ENCODE assay signal across 17 mouse cellular contexts in genomic region chr6:22026761-22027594, GRCm38 (mm10). TPM values are rescaled to one million over a fixed set of nuclear protein-coding genes. Genes with fewer than 3 reads are reported as not detected.
DNase-seq lines count a peak whose midpoint lies in the region; ATAC-seq and TF ChIP-seq lines count a peak whose summit lies in the region.
"Had no signal": no experiment of that assay in that cellular context is flagged by ENCODE, and none has a peak within 500 bp of the region (broad histone marks: within the 10 kb centered on the region; RNA-seq: fewer than 3 reads in every experiment).

No protein-coding gene starts in this region.

- H3K4me2 ChIP-seq in heart, embryonic 12.5 days = no peak overlapping the region
- H3K4me2 ChIP-seq in liver, postnatal 0 days (ENCODE audit: low read depth, low read length) = peak overlapping the region; percentile 68
- H3K4me2 ChIP-seq in embryonic facial prominence, embryonic 14.5 days (ENCODE audit: low read depth, low read length) = peak overlapping the region; percentile 38
- H3K4me2 ChIP-seq in limb, embryonic 13.5 days (replicated peaks) = peak overlapping the region; percentile 35

- no peaks in the 10 kb centered on the region for H3K27me3 ChIP-seq in heart, adult 2 months (ENCODE audit: control insufficient read depth, insufficient read depth, low read length)
- H3K27me3 ChIP-seq in heart, embryonic 12.5 days (replicated peaks) = no peaks in the 10 kb centered on the region
- H3K27me3 ChIP-seq in liver, postnatal 0 days (ENCODE audit: insufficient read depth, low read length) = no peaks in the 10 kb centered on the region
- no peaks in the 10 kb centered on the region for H3K27me3 ChIP-seq in embryonic facial prominence, embryonic 14.5 days (replicated peaks; ENCODE audit: control insufficient read depth, insufficient read depth, low read length)
- H3K27me3 ChIP-seq in limb, embryonic 13.5 days = no peaks in the 10 kb centered on the region
- H3K27me3 ChIP-seq: midbrain, embryonic 13.5 days; stomach, embryonic 15.5 days had no signal

- 79% methylated on average over 9 of the region's 9 CpGs for WGBS in heart, adult 2 months
- 78% methylated on average over 9 of the region's 9 CpGs for WGBS in heart, embryonic 12.5 days
- WGBS in liver, postnatal 0 days (ENCODE audit: insufficient replicate concordance) = 65% methylated on average over 9 of the region's 9 CpGs
- 48% methylated on average over 9 of the region's 9 CpGs for WGBS in embryonic facial prominence, embryonic 14.5 days
- WGBS in limb, embryonic 13.5 days = 29% methylated on average over 9 of the region's 9 CpGs

- H3K36me3 ChIP-seq in heart, adult 2 months (ENCODE audit: control insufficient read depth, insufficient read depth, low read length) = peaks cover 4% of the 10 kb centered on the region
- no peaks in the 10 kb centered on the region for H3K36me3 ChIP-seq in heart, embryonic 12.5 days
- H3K36me3 ChIP-seq in liver, postnatal 0 days (replicated peaks; ENCODE audit: insufficient read depth, low read length) = no peaks in the 10 kb centered on the region
- no peaks in the 10 kb centered on the region for H3K36me3 ChIP-seq in embryonic facial prominence, embryonic 14.5 days (ENCODE audit: control insufficient read depth, insufficient read depth, low read length)
- no peaks in the 10 kb centered on the region for H3K36me3 ChIP-seq in limb, embryonic 13.5 days
- H3K36me3 ChIP-seq: midbrain, embryonic 13.5 days; stomach, embryonic 15.5 days had no signal

- TF ChIP-seq CTCF in heart, adult 2 months (IDR thresholded peaks at IDR 0.05) = no peak
- TF ChIP-seq CTCF in liver, postnatal 0 days (IDR thresholded peaks at IDR 0.05; ENCODE audit: low read depth) = no peak

- intact Hi-C loops in heart, adult 2 months (cut with DNase I) = no loop called here

- H3K4me3 ChIP-seq in heart, adult 2 months = no peak overlapping the region
- no peak overlapping the region for H3K4me3 ChIP-seq in heart, embryonic 12.5 days
- peak overlapping the region; percentile 39 for H3K4me3 ChIP-seq in liver, postnatal 0 days (ENCODE audit: low read depth, low read length)
- 0 out of 2 replicates have a peak overlapping the region, but pooled peaks have one; percentile 4 for H3K4me3 ChIP-seq in embryonic facial prominence, embryonic 14.5 days (ENCODE audit: low read depth, low read length)
- 0 out of 2 replicates have a peak overlapping the region, but pooled peaks have one; percentile 7 for H3K4me3 ChIP-seq in limb, embryonic 13.5 days
- H3K4me3 ChIP-seq: stomach, embryonic 15.5 days had no signal

- no peaks in the 10 kb centered on the region for H3K79me2 ChIP-seq in heart, adult 2 months (replicated peaks; ENCODE audit: control insufficient read depth, insufficient read depth, low read length)

- TF ChIP-seq EP300 in heart, adult 2 months (IDR thresholded peaks at IDR 0.05; ENCODE audit: insufficient read depth, low read depth, low read length) = no peak
- no peak for TF ChIP-seq EP300 in liver, postnatal 0 days (IDR thresholded peaks at IDR 0.05; ENCODE audit: low read depth)

- DNase-seq in heart, adult 2 months = no peak
- no peak for DNase-seq in liver, postnatal 0 days
- DNase-seq in liver = no peak
- DNase-seq in embryonic facial prominence, embryonic 14.5 days (ENCODE audit: low spot score) = no peak
- no peak for DNase-seq in frontal cortex, postnatal 25 days (ENCODE audit: low spot score in 2 of 2)
- DNase-seq in thymus, postnatal 4 days = no peak
- DNase-seq: B cell, adult 2 months; cerebellum, adult 18-20 months; gastrocnemius, postnatal 14 days; heart, postnatal 14 days; lung, adult 2 months; right cerebral cortex, postnatal 4 days had no signal

- ATAC-seq in heart, embryonic 12.5 days (ENCODE audit: insufficient number of reproducible peaks, low FRiP score) = no peak
- no peak for ATAC-seq in liver, postnatal 0 days
- 0 out of 2 replicates have a peak, but pooled peaks have one; percentile 45 for ATAC-seq in embryonic facial prominence, embryonic 14.5 days (ENCODE audit: low read depth)
- peak; percentile 48; the same call in 1 of the 2 replicates for ATAC-seq in limb, embryonic 13.5 days (ENCODE audit: low FRiP score, low read depth)

- TF ChIP-seq POLR2A in heart, adult 2 months (IDR thresholded peaks at IDR 0.05; ENCODE audit: insufficient read depth, low read depth, low read length) = no peak

- H3K9ac ChIP-seq in heart, adult 2 months (ENCODE audit: low read depth, low read length) = no peak overlapping the region
- no peak overlapping the region for H3K9ac ChIP-seq in heart, embryonic 12.5 days
- H3K9ac ChIP-seq in liver, postnatal 0 days (replicated peaks) = no peak overlapping the region
- no peak overlapping the region for H3K9ac ChIP-seq in embryonic facial prominence, embryonic 14.5 days (ENCODE audit: low read depth, low read length)
- no peak overlapping the region for H3K9ac ChIP-seq in limb, embryonic 13.5 days
- H3K9ac ChIP-seq: midbrain, embryonic 13.5 days; stomach, embryonic 15.5 days had no signal

- H3K9me3 ChIP-seq in heart, embryonic 12.5 days (replicated peaks) = no peaks in the 10 kb centered on the region
- H3K9me3 ChIP-seq in liver, postnatal 0 days (ENCODE audit: low read length) = no peaks in the 10 kb centered on the region
- no peaks in the 10 kb centered on the region for H3K9me3 ChIP-seq in embryonic facial prominence, embryonic 14.5 days (ENCODE audit: control insufficient read depth, low read length)
- H3K9me3 ChIP-seq in limb, embryonic 13.5 days = no peaks in the 10 kb centered on the region
- H3K9me3 ChIP-seq: midbrain, embryonic 13.5 days; stomach, embryonic 15.5 days had no signal

- H3K4me1 ChIP-seq in heart, adult 2 months (ENCODE audit: control insufficient read depth, insufficient read depth, low read length) = peaks cover 3% of the 10 kb centered on the region
- H3K4me1 ChIP-seq in heart, embryonic 12.5 days (replicated peaks) = peaks cover 5% of the 10 kb centered on the region
- peaks cover 8% of the 10 kb centered on the region for H3K4me1 ChIP-seq in liver, postnatal 0 days (ENCODE audit: insufficient read depth)
- peaks cover 14% of the 10 kb centered on the region; the same call in 1 of the 2 replicates for H3K4me1 ChIP-seq in embryonic facial prominence, embryonic 14.5 days (ENCODE audit: control insufficient read depth, insufficient read depth, low read length)
- peaks cover 34% of the 10 kb centered on the region for H3K4me1 ChIP-seq in limb, embryonic 13.5 days
- H3K4me1 ChIP-seq: stomach, embryonic 15.5 days had no signal

- H3K27ac ChIP-seq in heart, adult 2 months = peak overlapping the region; percentile 45
- no peak overlapping the region for H3K27ac ChIP-seq in heart, embryonic 12.5 days (ENCODE audit: poor library complexity, severe bottlenecking)
- peak overlapping the region; percentile 85 for H3K27ac ChIP-seq in liver, postnatal 0 days (ENCODE audit: low read depth)
- H3K27ac ChIP-seq in embryonic facial prominence, embryonic 14.5 days (replicated peaks; ENCODE audit: low read depth, low read length) = peak overlapping the region; percentile 89
- peak overlapping the region; percentile 70; the same call in 1 of the 2 replicates for H3K27ac ChIP-seq in limb, embryonic 13.5 days
- H3K27ac ChIP-seq: midbrain, embryonic 13.5 days; stomach, embryonic 15.5 days had no signal

RNA-seq across cellular contexts. Expression of gene Cped1, which starts 41.3 kb away (rescaled TPM):
- total RNA-seq in heart, adult 2 months (2021) = 10 to 100 TPM; 23.0 to 23.3 TPM
- 6.9 and 13.5 TPM in 2 replicates for polyA plus RNA-seq in heart, adult 2 months (2012; rRNA removed)
- 5.2 and 6.0 TPM in 2 replicates for polyA plus RNA-seq in heart, embryonic 12.5 days (2016; fragmentation: Nextera tagmentation; extraction: Ambion mirVana)
- 8.2 and 8.9 TPM in 2 replicates for polyA plus RNA-seq in liver, postnatal 0 days (2015; fragmentation: Nextera tagmentation; extraction: Ambion mirVana)
- polyA plus RNA-seq in embryonic facial prominence, embryonic 14.5 days (2014; fragmentation: Nextera tagmentation; extraction: Ambion mirVana) = 25.0 and 29.2 TPM in 2 replicates
- 53.1 and 53.5 TPM in 2 replicates for polyA plus RNA-seq in limb, embryonic 13.5 days (2015; fragmentation: Nextera tagmentation; extraction: Ambion mirVana)
- total RNA-seq: MEL had no signal

Comparison
In these comparisons a context has a peak if more than half of its experiments do, and no peak if none do; other contexts are left out.
1. H3K4me3 ChIP-seq: peak in liver, postnatal 0 days (single experiment), embryonic facial prominence, embryonic 14.5 days (single experiment) and limb, embryonic 13.5 days (single experiment); none in heart, adult 2 months (single experiment) and heart, embryonic 12.5 days (single experiment).
2. ATAC-seq: peak in embryonic facial prominence, embryonic 14.5 days (single experiment) and limb, embryonic 13.5 days (single experiment); none in heart, embryonic 12.5 days (single experiment) and liver, postnatal 0 days (single experiment).